Mouse (Mus musculus): ENCODE data around the gene Gm49661. TPM values are rescaled to one million over a fixed set of nuclear protein-coding genes. Genes with fewer than 3 reads are reported as not detected.

Gm49661 gene
- polyA plus RNA-seq (2017; shearing (Covaris generic)): not detected

GRCm38 (mm10) chr8:84969241-84970134, at the start of gene Gm49661, which contains the start of the genes Prdx2 and Rnaseh2a:
Gene Gm49661, minus strand, starts transcription at chr8:84969433.
Gene Prdx2, plus strand, starts transcription at chr8:84969587.
Gene Rnaseh2a, minus strand, starts transcription at chr8:84969767.

GRCm38 (mm10) chr8:85014431-85014830, 45.2 kb upstream of the Gm49661 start, which contains the start of gene Best2:
Gene Best2, minus strand, starts transcription at chr8:85014531.

GRCm38 (mm10) chr8:84990349-84990748, 21.1 kb upstream of the Gm49661 start, which contains the start of gene Hook2:
Gene Hook2, plus strand, starts transcription at chr8:84990603.

GRCm38 (mm10) chr8:84978248-84978940, 9.2 kb upstream of the Gm49661 start, which contains the start of gene Junb:
Gene Junb, minus strand, starts transcription at chr8:84978718.

DNA sequence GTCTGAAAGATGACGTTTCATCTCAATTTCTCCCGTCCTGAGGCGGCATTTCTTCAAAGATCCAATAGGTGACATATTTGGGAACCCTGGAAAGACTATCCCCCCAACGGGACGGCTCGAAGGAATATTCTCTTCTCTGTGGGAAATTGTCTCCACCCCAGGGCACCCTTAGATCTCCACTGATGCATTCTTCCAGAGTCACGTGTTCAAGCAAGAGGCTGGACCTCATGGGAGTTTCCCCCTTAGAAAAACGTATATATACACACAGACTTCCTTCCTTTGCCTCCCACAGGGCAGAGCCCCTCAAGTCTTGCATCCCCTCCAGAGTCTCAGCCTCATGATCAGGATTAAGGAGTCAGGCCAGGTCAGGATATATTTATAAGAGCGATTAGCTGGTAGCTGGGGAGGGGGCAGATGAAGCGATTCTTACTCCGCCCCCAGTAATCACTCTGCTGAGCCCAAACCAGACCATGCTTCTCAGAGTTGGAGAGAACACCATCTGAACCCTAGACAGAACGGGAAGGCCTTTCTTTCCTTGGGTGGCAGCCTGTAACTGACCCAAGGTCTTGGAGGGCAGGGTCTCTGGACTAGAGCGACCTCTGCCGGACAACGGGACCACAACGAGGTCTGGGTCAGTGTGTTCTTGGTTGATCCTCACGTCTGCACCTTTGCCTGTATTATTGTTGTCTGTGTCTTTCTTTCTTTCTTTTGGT, 22.5 kb downstream of the Gm49661 start, which contains the start of gene Rtbdn:
Gene Rtbdn, plus strand, starts transcription at position 464 of the 713 bp plus-strand sequence.

DNA sequence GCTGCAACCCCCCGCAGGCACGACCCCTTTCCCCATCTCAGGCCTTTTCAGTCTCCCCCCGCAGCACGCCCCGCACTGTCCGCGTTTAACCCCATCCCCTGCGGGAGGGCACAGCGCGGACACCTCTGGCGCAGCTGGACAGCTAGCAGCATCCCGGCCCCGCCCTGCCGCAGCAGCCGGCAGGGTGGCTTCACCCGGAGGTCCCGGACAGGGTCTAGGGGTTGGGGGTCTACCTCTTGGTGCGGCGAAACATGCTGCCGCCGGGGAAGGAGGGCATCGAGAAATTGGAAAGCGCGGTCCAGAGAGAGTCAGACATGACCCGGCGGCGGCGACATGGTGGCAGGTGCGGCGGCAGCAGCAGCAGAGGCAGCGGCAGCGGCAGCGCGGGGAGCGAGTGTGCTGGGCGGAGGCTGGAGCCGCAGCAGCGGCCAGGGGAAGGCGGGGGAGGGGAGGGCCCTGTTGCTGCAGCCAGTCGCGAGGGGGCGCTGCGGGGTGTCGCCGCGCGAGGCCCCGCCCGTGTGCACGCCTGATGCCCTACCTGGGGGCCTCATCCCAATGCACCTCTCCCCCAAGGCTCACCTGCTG, 32.2 kb downstream of the Gm49661 start, which contains the start of gene Mast1:
Gene Mast1, minus strand, starts transcription at position 398 of the 585 bp plus-strand sequence.

Other genes starting within 250 kb of the Gm49661 start
- 10 to 100 TPM; 15.8 to 26.4 TPM for gene G430095P16Rik, start 246.4 kb downstream of the Gm49661 start, polyA plus RNA-seq (2017; shearing (Covaris generic))
- 1 to 10 TPM; 5.7 to 9.1 TPM for gene Nfix, start 169.1 kb downstream of the Gm49661 start, polyA plus RNA-seq (2017; shearing (Covaris generic))
- gene Dand5, start 146.6 kb downstream of the Gm49661 start, polyA plus RNA-seq (2017; shearing (Covaris generic)): 1 to 10 TPM; 6.6 to 7.9 TPM
- 10 to 100 TPM; 27.3 to 37.8 TPM for gene Gadd45gip1, start 137.9 kb downstream of the Gm49661 start, polyA plus RNA-seq (2017; shearing (Covaris generic))
- gene Rad23a, start 128.8 kb downstream of the Gm49661 start, polyA plus RNA-seq (2017; shearing (Covaris generic)): 100 to 1,000 TPM; 152 to 202 TPM
- gene Calr, start 122.5 kb downstream of the Gm49661 start, polyA plus RNA-seq (2017; shearing (Covaris generic)): 100 to 1,000 TPM; 454 to 486 TPM
- gene Farsa, start 112.4 kb downstream of the Gm49661 start, polyA plus RNA-seq (2017; shearing (Covaris generic)): 100 to 1,000 TPM in 1 of 2 experiments, 10 to 100 TPM in 1; 87.0 to 103 TPM
- gene Syce2, start 97.3 kb downstream of the Gm49661 start, polyA plus RNA-seq (2017; shearing (Covaris generic)): 1 to 10 TPM; 3.8 to 4.9 TPM
- gene Gcdh, start 75.5 kb downstream of the Gm49661 start, polyA plus RNA-seq (2017; shearing (Covaris generic)): 10 to 100 TPM; 34.2 to 47.8 TPM
- under 1 TPM in 1 of 2 experiments, not detected in 1; 0.43 TPM for gene Klf1, start 67.5 kb downstream of the Gm49661 start, polyA plus RNA-seq (2017; shearing (Covaris generic))
- 10 to 100 TPM; 12.8 to 18.4 TPM for gene Dnase2a, start 60.9 kb downstream of the Gm49661 start, polyA plus RNA-seq (2017; shearing (Covaris generic))
- gene Mast1, start 32.1 kb downstream of the Gm49661 start, polyA plus RNA-seq (2017; shearing (Covaris generic)): 1 to 10 TPM in 1 of 2 experiments, under 1 TPM in 1; 0.92 to 1.5 TPM
- under 1 TPM; 0.06 to 0.81 TPM for gene Rtbdn, start 22.4 kb downstream of the Gm49661 start, polyA plus RNA-seq (2017; shearing (Covaris generic))
- 100 to 1,000 TPM; 159 to 190 TPM for gene Prdx2, start 154 bp upstream of the Gm49661 start, polyA plus RNA-seq (2017; shearing (Covaris generic))
- gene Rnaseh2a, start 334 bp upstream of the Gm49661 start, polyA plus RNA-seq (2017; shearing (Covaris generic)): 10 to 100 TPM; 71.6 to 93.6 TPM
- 100 to 1,000 TPM; 705 to 997 TPM for gene Junb, start 9.3 kb upstream of the Gm49661 start, polyA plus RNA-seq (2017; shearing (Covaris generic))
- 10 to 100 TPM in 1 of 2 experiments, 1 to 10 TPM in 1; 9.9 to 13.0 TPM for gene Hook2, start 21.2 kb upstream of the Gm49661 start, polyA plus RNA-seq (2017; shearing (Covaris generic))
- gene Best2, start 45.1 kb upstream of the Gm49661 start, polyA plus RNA-seq (2017; shearing (Covaris generic)): not detected
- 10 to 100 TPM; 42.3 to 45.3 TPM for gene Asna1, start 55.8 kb upstream of the Gm49661 start, polyA plus RNA-seq (2017; shearing (Covaris generic))
- 100 to 1,000 TPM; 198 to 209 TPM for gene Trir, start 57.4 kb upstream of the Gm49661 start, polyA plus RNA-seq (2017; shearing (Covaris generic))
- 10 to 100 TPM; 27.1 to 27.2 TPM for gene Tnpo2, start 67.5 kb upstream of the Gm49661 start, polyA plus RNA-seq (2017; shearing (Covaris generic))
- 1 to 10 TPM; 5.4 to 8.2 TPM for gene Fbxw9, start 90.6 kb upstream of the Gm49661 start, polyA plus RNA-seq (2017; shearing (Covaris generic))
- gene Gm5741, start 98.5 kb upstream of the Gm49661 start, polyA plus RNA-seq (2017; shearing (Covaris generic)): 1 to 10 TPM; 1.3 to 1.8 TPM
- gene Dhps, start 102.3 kb upstream of the Gm49661 start, polyA plus RNA-seq (2017; shearing (Covaris generic)): 100 to 1,000 TPM in 1 of 2 experiments, 10 to 100 TPM in 1; 87.4 to 118 TPM
- 100 to 1,000 TPM; 165 to 168 TPM for gene Wdr83os, start 111.3 kb upstream of the Gm49661 start, polyA plus RNA-seq (2017; shearing (Covaris generic))
- gene Wdr83, start 111.9 kb upstream of the Gm49661 start, polyA plus RNA-seq (2017; shearing (Covaris generic)): 10 to 100 TPM; 38.6 to 45.7 TPM
- gene Man2b1, start 113.8 kb upstream of the Gm49661 start, polyA plus RNA-seq (2017; shearing (Covaris generic)): 100 to 1,000 TPM; 143 to 145 TPM
- under 1 TPM in 1 of 2 experiments, not detected in 1; 0.25 TPM for gene Zfp791, start 153.7 kb upstream of the Gm49661 start, polyA plus RNA-seq (2017; shearing (Covaris generic))
- gene Cks1brt, start 182.5 kb upstream of the Gm49661 start, polyA plus RNA-seq (2017; shearing (Covaris generic)): 1 to 10 TPM in 1 of 2 experiments, under 1 TPM in 1; 0.10 to 2.4 TPM

All from inflammation-experienced regulatory T-cells (primary cell).